Mouse (Mus musculus) limb, embryonic 13.5 days (tissue): ENCODE results near the gene Morn1. TPM values are rescaled to one million over a fixed set of nuclear protein-coding genes. Genes with fewer than 3 reads are reported as not detected.

Experiments
- ATAC-seq: fragments of 200-750 bp; cut with Nextera tagmentation; 2 replicates; pipeline ENCODE4 v1.8.0; 2017; ENCODE audit warnings: low read depth, moderate number of reproducible peaks, moderate TSS enrichment; ENCODE audit not compliant: low FRiP score
- H3K27ac ChIP-seq: fragments of 300-500 bp; sonication (generic); 2 replicates; pipeline ENCODE4 v1.5.1; 2015; ENCODE audit warnings: inconsistent platforms, mild to moderate bottlenecking, moderate library complexity
- H3K27me3 ChIP-seq: fragments of 300-500 bp; sonication (generic); 2 replicates; pipeline ENCODE4 v1.6.1; 2015; ENCODE audit warnings: mild to moderate bottlenecking, inconsistent platforms
- H3K36me3 ChIP-seq: fragments of 300-500 bp; sonication (generic); 2 replicates; pipeline ENCODE4 v1.6.1; 2015; ENCODE audit warnings: inconsistent platforms, mild to moderate bottlenecking, moderate library complexity
- H3K4me1 ChIP-seq: fragments of 300-500 bp; sonication (generic); 2 replicates; pipeline ENCODE4 v1.6.1; 2015; ENCODE audit warnings: inconsistent platforms
- H3K4me2 ChIP-seq: fragments of 300-500 bp; sonication (generic); replicated peaks from 2 replicates; pipeline ENCODE4 v1.6.1; 2015; ENCODE audit warnings: inconsistent platforms, mild to moderate bottlenecking, moderate library complexity
- H3K4me3 ChIP-seq: fragments of 300-500 bp; sonication (generic); 2 replicates; pipeline ENCODE4 v1.5.1; 2015; ENCODE audit warnings: moderate library complexity, mild to moderate bottlenecking, inconsistent platforms
- H3K9ac ChIP-seq: fragments of 300-500 bp; sonication (generic); 2 replicates; pipeline ENCODE4 v1.6.1; 2015; ENCODE audit warnings: mild to moderate bottlenecking, inconsistent platforms
- H3K9me3 ChIP-seq: fragments of 300-500 bp; sonication (generic); 2 replicates; pipeline ENCODE4 v1.6.1; 2016; ENCODE audit warnings: inconsistent platforms
- WGBS: fragments of 180-500 bp; shearing (Covaris S2); methylation state at CpG from one replicate; pipeline ENCODE4 v1.1.7; 2015; 5-methylcytosine and 5-hydroxymethylcytosine counted together
- polyA plus RNA-seq: library from polyadenylated mRNA; unstranded; fragments of >200 nt; fragmentation: Nextera tagmentation; extraction: Ambion mirVana; gene quantifications from 2 replicates; pipeline ENCODE4 v1.2.1, GENCODE M21; 2015

Morn1 gene
- polyA plus RNA-seq, 1 experiment from 2014 or later = 4.9 TPM

DNA sequence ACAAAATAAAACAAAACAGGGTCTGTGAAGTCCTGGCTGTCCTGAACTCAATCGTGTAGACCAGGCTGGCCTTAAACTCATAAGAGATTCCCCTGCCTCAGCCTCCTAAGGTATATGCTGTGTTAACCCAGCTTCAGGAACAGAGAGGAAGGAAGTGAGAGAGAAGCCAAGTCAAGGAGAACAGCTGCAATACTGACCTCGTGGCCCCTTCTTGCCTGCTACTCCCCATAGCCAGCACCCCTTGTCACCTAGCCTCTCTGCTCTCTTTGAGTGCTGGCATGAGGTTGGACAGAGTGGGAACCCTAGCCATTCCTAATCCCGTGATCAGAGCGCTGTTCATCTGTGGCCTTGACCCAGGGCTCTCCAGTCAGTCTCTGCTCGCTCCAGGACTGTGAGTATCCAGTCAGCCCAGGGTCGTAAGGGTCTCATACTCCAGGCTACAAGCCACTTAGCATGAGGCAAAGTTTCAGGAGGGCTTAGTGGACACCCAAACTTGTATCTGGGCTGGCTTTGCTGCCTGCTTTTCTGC lies 35.6 kb downstream of the Morn1 start:
- ATAC-seq = no peak; the same call in 1 of the 2 replicates
- Histone ChIP-seq H3K4me1 (peaks cover 79% of the 10 kb centered on the region), H3K27me3 (no peaks in the 10 kb centered on the region), H3K36me3 (peaks cover 11% of the 10 kb centered on the region; the same call in 1 of the 2 replicates), H3K27ac (peak overlapping the region; percentile 96), H3K4me3 (no peak overlapping the region), H3K9ac (peak overlapping the region; percentile 51; the same call in 1 of the 2 replicates), H3K9me3 (peaks cover 18% of the 10 kb centered on the region), H3K4me2 (peak overlapping the region; percentile 44)
- WGBS = 63% methylated on average over 6 of the region's 6 CpGs

GRCm38 (mm10) chr4:155122444-155123040 lies 36.2 kb downstream of the Morn1 start:
- peak overlapping the region; percentile 44 for H3K4me2 ChIP-seq
- no peaks in the 10 kb centered on the region for H3K27me3 ChIP-seq
- H3K4me1 ChIP-seq = peaks cover 81% of the 10 kb centered on the region
- peak overlapping the region; percentile 96 for H3K27ac ChIP-seq
- peaks cover 7% of the 10 kb centered on the region; the same call in 1 of the 2 replicates for H3K36me3 ChIP-seq
- H3K9me3 ChIP-seq = peaks cover 12% of the 10 kb centered on the region
- WGBS = 3% methylated on average over 16 of the region's 16 CpGs
- H3K4me3 ChIP-seq = no peak overlapping the region
- H3K9ac ChIP-seq = peak overlapping the region; percentile 51
- ATAC-seq = peak; percentile 87

DNA sequence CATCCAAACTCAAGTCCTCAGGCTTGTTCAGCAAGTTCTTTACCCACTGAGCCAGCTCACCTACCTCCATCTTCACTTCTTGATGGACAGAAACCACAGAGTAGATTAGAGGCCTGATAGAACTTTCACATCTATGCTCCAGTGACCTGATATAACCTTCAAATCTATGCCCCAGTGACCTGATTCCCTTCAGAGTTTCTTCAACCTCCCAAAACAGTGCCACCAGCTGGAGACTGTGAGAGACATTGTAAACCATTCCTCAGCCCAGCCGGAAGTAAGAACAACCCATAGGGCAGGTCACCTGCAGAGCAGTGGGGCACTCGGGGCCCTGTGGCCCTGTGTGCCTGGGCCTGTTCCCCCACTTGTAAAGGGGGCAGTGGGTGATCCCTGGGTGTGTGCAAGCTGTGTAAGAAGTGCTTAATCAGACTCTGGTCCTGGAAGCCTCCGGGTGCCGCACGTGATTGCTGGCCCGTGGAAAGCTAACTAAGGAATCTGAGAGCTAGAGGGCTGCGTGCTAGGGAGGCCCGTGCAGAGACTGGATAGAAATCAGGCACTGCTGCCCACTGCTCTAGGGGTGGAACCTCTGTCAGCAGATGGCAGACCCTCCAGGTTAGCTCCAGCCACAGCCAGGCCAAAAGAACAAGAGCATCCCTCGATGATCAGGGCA lies 37.6 kb downstream of the Morn1 start:
- Histone ChIP-seq H3K4me2 (no peak overlapping the region), H3K9me3 (no peaks in the 10 kb centered on the region), H3K4me3 (no peak overlapping the region), H3K4me1 (peaks cover 81% of the 10 kb centered on the region), H3K36me3 (no peaks in the 10 kb centered on the region), H3K27ac (peak overlapping the region; percentile 96; the same call in 1 of the 2 replicates), H3K27me3 (no peaks in the 10 kb centered on the region), H3K9ac (peak overlapping the region; percentile 31; the same call in 1 of the 2 replicates)
- no peak for ATAC-seq
- 74% methylated on average over 9 of the region's 9 CpGs for WGBS

DNA sequence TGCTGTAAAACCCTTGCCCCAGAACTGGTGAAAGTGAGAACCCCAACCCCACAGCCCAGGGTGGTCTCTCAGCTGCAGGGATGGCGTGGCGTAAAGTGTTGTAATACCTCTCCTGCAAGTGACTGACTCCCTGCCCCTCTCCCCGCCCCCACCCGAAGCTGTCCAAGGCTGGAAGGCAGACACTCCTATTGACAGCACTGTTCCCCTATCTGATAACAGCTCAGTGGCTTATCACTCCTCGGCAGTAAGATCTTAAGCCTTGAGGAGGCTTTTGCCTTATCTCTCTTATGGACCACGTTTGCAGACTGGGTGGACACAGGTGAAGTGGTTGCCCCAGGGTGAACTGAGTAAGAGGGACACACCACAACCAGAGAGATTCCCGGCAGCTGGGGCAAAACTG lies 38.9 kb downstream of the Morn1 start:
- ATAC-seq = no peak
- H3K27ac ChIP-seq = no peak overlapping the region
- no peak overlapping the region for H3K4me3 ChIP-seq
- no peak overlapping the region; the same call in 1 of the 2 replicates for H3K9ac ChIP-seq
- H3K9me3 ChIP-seq = no peaks in the 10 kb centered on the region
- H3K4me2 ChIP-seq = no peak overlapping the region
- H3K4me1 ChIP-seq = peaks cover 85% of the 10 kb centered on the region
- 37% methylated on average over 7 of the region's 7 CpGs for WGBS
- H3K27me3 ChIP-seq = no peaks in the 10 kb centered on the region
- no peaks in the 10 kb centered on the region for H3K36me3 ChIP-seq

DNA sequence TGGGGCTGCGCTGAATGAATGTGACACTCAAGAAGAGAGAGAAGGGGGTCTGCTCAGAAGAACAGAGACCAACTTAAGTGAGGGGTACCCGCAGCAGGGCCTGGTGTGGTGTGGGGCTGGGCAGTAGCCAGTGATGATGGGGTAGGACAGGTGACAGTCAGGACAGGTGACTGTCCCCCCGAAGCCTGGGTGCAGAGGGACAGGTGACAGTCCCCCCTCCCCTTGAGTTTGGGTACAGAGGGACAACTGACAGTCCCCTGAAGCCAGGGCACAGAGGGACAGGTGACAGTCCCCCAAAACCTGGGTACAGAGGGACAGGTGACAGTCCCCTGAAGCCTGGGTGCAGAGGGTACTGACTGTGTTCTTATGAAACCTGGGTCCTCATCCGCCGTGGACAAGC lies 39.8 kb downstream of the Morn1 start:
- ATAC-seq = no peak
- Histone ChIP-seq H3K27ac (no peak overlapping the region), H3K36me3 (no peaks in the 10 kb centered on the region), H3K4me3 (no peak overlapping the region), H3K4me2 (no peak overlapping the region), H3K4me1 (peaks cover 83% of the 10 kb centered on the region), H3K9me3 (no peaks in the 10 kb centered on the region), H3K9ac (no peak overlapping the region; the same call in 1 of the 2 replicates), H3K27me3 (no peaks in the 10 kb centered on the region)
- 85% methylated on average over 5 of the region's 5 CpGs for WGBS

GRCm38 (mm10) chr4:155126602-155127372 lies 40.4 kb downstream of the Morn1 start:
- no peaks in the 10 kb centered on the region for H3K36me3 ChIP-seq
- no peaks in the 10 kb centered on the region for H3K27me3 ChIP-seq
- H3K9ac ChIP-seq = no peak overlapping the region; the same call in 1 of the 2 replicates
- H3K4me2 ChIP-seq = no peak overlapping the region
- no peak for ATAC-seq
- no peaks in the 10 kb centered on the region for H3K9me3 ChIP-seq
- WGBS = 71% methylated on average over 7 of the region's 7 CpGs
- H3K27ac ChIP-seq = peak overlapping the region; percentile 15
- H3K4me3 ChIP-seq = no peak overlapping the region
- H3K4me1 ChIP-seq = peaks cover 77% of the 10 kb centered on the region

DNA sequence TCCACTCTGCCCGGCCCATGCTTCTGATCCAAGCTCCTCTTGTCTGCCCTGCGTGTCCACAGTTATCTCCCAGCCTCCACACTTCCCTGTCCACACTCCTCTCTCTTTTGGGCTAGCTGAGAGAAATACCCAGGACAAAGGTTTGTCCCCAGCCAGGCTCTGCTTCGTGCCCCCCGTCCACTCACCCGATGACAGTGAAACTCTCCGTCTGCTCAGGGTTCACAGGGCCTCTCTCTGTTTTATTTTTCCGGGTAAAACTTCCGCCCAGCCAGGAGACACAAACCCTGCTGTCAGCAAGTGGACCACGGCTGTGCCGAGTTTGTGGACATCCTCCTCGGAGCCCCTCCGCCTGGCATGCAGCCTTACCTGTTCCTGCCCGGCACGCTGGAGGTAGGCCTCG lies 42.0 kb downstream of the Morn1 start:
- H3K27me3 ChIP-seq = no peaks in the 10 kb centered on the region
- no peak overlapping the region for H3K9ac ChIP-seq
- no peak overlapping the region for H3K27ac ChIP-seq
- no peak overlapping the region for H3K4me3 ChIP-seq
- no peaks in the 10 kb centered on the region for H3K36me3 ChIP-seq
- peaks cover 78% of the 10 kb centered on the region for H3K4me1 ChIP-seq
- WGBS = 92% methylated on average over 15 of the region's 15 CpGs
- no peak overlapping the region for H3K4me2 ChIP-seq
- no peaks in the 10 kb centered on the region for H3K9me3 ChIP-seq
- no peak for ATAC-seq

DNA sequence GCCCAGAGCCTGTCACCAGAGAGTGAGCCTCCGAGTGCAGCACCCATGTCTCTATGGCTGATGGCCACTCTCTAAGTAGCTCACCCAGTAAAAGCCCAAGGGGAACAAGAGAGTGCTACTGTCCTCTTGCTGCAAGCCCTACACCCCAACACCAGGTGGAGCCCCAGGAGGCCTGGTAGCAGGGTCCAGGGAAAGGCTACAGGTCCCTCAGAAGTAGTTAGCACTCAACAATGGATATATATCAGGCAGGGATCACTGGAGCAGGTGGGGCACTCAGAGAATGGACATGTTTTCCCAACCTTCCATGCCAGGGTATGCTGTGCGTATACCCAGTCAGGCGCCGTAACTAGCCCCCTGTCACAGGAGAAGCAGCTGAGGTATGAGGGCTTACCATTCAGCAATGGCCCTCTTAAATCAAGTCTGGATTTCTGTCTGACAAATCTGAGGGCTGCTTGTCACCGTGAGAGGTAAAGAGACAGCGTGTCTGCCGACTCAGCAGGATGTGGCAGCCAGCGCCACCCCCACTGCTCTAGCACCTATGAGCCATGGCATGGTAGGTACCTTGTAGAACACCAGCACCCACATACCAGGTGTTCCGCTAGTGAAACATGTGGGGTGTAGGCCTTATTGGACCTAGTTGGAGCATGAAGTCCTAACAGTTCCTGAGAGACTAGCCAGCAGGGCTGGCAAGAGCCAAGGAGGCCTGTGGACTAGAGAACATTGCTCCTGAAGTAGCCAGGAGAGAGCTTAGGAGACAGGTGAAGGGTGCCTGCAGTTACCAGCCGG lies 42.9 kb downstream of the Morn1 start:
- peak overlapping the region; percentile 70 for H3K27ac ChIP-seq
- H3K4me3 ChIP-seq = no peak overlapping the region
- no peaks in the 10 kb centered on the region for H3K36me3 ChIP-seq
- H3K4me2 ChIP-seq = no peak overlapping the region
- ATAC-seq = no peak
- 91% methylated on average over 10 of the region's 10 CpGs for WGBS
- H3K9me3 ChIP-seq = no peaks in the 10 kb centered on the region
- H3K4me1 ChIP-seq = peaks cover 78% of the 10 kb centered on the region
- peak overlapping the region; percentile 53 for H3K9ac ChIP-seq
- no peaks in the 10 kb centered on the region for H3K27me3 ChIP-seq

- H3K9ac ChIP-seq = peak overlapping the region; percentile 53
- no peak for ATAC-seq
- no peak overlapping the region for H3K4me2 ChIP-seq
- no peaks in the 10 kb centered on the region for H3K27me3 ChIP-seq
- H3K36me3 ChIP-seq = no peaks in the 10 kb centered on the region
- H3K27ac ChIP-seq = peak overlapping the region; percentile 70
- H3K4me1 ChIP-seq = peaks cover 78% of the 10 kb centered on the region
- no peak overlapping the region for H3K4me3 ChIP-seq
- H3K9me3 ChIP-seq = no peaks in the 10 kb centered on the region
- WGBS = 64% methylated on average over 14 of the region's 14 CpGs
Measured at GRCm38 (mm10) chr4:155129996-155130395, 43.6 kb downstream of the Morn1 start.

DNA sequence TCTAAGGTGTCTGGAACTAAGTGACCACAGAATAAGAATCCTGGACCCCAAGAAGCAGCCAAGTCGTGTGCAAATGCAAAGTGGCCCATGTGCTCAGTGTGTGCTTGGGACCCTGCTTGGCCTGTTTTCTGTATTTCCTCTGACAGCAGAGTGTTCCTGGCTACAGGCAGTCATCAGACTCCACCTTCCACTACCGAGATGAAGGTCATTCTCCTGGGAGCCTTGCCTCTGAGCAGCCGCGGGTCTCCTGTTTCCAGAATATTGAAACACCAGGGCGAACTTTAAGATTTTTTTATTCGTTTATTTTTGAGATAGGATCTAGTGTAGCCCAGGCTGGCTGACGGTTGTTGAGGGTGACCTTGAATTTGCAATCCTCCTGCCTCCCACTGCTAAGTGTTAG lies 44.2 kb downstream of the Morn1 start:
- Histone ChIP-seq H3K4me1 (peaks cover 78% of the 10 kb centered on the region), H3K4me2 (no peak overlapping the region), H3K4me3 (no peak overlapping the region), H3K9ac (no peak overlapping the region), H3K27ac (peak overlapping the region; percentile 70), H3K36me3 (no peaks in the 10 kb centered on the region), H3K9me3 (no peaks in the 10 kb centered on the region), H3K27me3 (no peaks in the 10 kb centered on the region)
- WGBS = 72% methylated on average over 7 of the region's 7 CpGs
- no peak for ATAC-seq

GRCm38 (mm10) chr4:155133188-155133587 lies 46.8 kb downstream of the Morn1 start:
- Histone ChIP-seq H3K27me3 (no peaks in the 10 kb centered on the region), H3K27ac (peak overlapping the region; percentile 90), H3K4me1 (peaks cover 78% of the 10 kb centered on the region), H3K9me3 (no peaks in the 10 kb centered on the region), H3K9ac (no peak overlapping the region; the same call in 1 of the 2 replicates), H3K4me3 (no peak overlapping the region), H3K4me2 (no peak overlapping the region), H3K36me3 (no peaks in the 10 kb centered on the region)
- no peak for ATAC-seq
- 45% methylated on average over 3 of the region's 3 CpGs for WGBS
